In genomic region chr14:71963389-71964169, GRCm38 (mm10) we compare ENCODE assay signal across 16 mouse cellular contexts.
DNase-seq lines count a peak whose midpoint lies in the region; ATAC-seq and TF ChIP-seq lines count a peak whose summit lies in the region.
"Had no signal": no experiment of that assay in that cellular context is flagged by ENCODE, and none has a peak within 500 bp of the region (broad histone marks: within the 10 kb centered on the region; RNA-seq: fewer than 3 reads in every experiment).

No protein-coding gene starts in this region.

- H3K4me3 ChIP-seq in neural tube, embryonic 11.5 days (ENCODE audit: low read depth, low read length) = no peak overlapping the region
- H3K4me3 ChIP-seq in midbrain, embryonic 11.5 days (ENCODE audit: low read depth, low read length) = no peak overlapping the region
- no peak overlapping the region for H3K4me3 ChIP-seq in neural tube, embryonic 15.5 days (replicated peaks)
- H3K4me3 ChIP-seq in gastrocnemius, adult 2 months = no peak overlapping the region
- H3K4me3 ChIP-seq: heart, adult 2 months; liver, embryonic 15.5 days; stomach, embryonic 15.5 days had no signal

- no peak overlapping the region for H3K4me2 ChIP-seq in neural tube, embryonic 11.5 days (ENCODE audit: low read depth)
- H3K4me2 ChIP-seq in midbrain, embryonic 11.5 days = no peak overlapping the region
- no peak overlapping the region for H3K4me2 ChIP-seq in neural tube, embryonic 15.5 days
- H3K4me2 ChIP-seq: liver, embryonic 15.5 days; stomach, embryonic 15.5 days had no signal

- H3K27me3 ChIP-seq in neural tube, embryonic 11.5 days (ENCODE audit: control insufficient read depth, insufficient read depth, low read length) = no peaks in the 10 kb centered on the region
- no peaks in the 10 kb centered on the region for H3K27me3 ChIP-seq in midbrain, embryonic 11.5 days (ENCODE audit: control insufficient read depth, insufficient read depth, low read length)
- H3K27me3 ChIP-seq in neural tube, embryonic 15.5 days (replicated peaks) = 0 out of 2 replicates have a peak, but pooled peaks cover 3% of the 10 kb centered on the region
- H3K27me3 ChIP-seq: liver, embryonic 15.5 days; stomach, embryonic 15.5 days had no signal

- no peaks in the 10 kb centered on the region for H3K4me1 ChIP-seq in neural tube, embryonic 11.5 days (ENCODE audit: control insufficient read depth, insufficient read depth, low read length)
- H3K4me1 ChIP-seq in midbrain, embryonic 11.5 days (ENCODE audit: control insufficient read depth, insufficient read depth, low read length) = peaks cover 11% of the 10 kb centered on the region; the same call in 1 of the 2 replicates
- H3K4me1 ChIP-seq in neural tube, embryonic 15.5 days = peaks cover 10% of the 10 kb centered on the region
- H3K4me1 ChIP-seq: liver, embryonic 15.5 days; stomach, embryonic 15.5 days had no signal

- 3% methylated on average over 4 of the region's 4 CpGs for WGBS in neural tube, embryonic 11.5 days
- 0% methylated on average over 4 of the region's 4 CpGs for WGBS in midbrain, embryonic 11.5 days
- 4% methylated on average over 4 of the region's 4 CpGs for WGBS in neural tube, embryonic 15.5 days

- no peak overlapping the region for H3K9ac ChIP-seq in neural tube, embryonic 11.5 days (ENCODE audit: low read length)
- H3K9ac ChIP-seq in midbrain, embryonic 11.5 days (ENCODE audit: low read length) = no peak overlapping the region
- no peak overlapping the region for H3K9ac ChIP-seq in neural tube, embryonic 15.5 days (replicated peaks)
- H3K9ac ChIP-seq: liver, embryonic 15.5 days; stomach, embryonic 15.5 days had no signal

- peak; percentile 31 for DNase-seq in neural tube, embryonic 11.5 days (ENCODE audit: low spot score)
- DNase-seq in neural tube, embryonic 10.5 days (ENCODE audit: extremely low spot score, low spot score) = no peak
- DNase-seq in forelimb bud, embryonic 11.5 days (ENCODE audit: low read depth, low spot score) = peak; percentile 2
- peak; percentile 87 for DNase-seq in midbrain, embryonic 11.5 days (ENCODE audit: low spot score, missing footprints)
- DNase-seq in ovary, postnatal 10 days (ENCODE audit: low spot score) = no peak
- no peak for DNase-seq in layer of hippocampus, adult 11-12 months (ENCODE audit: low spot score)
- DNase-seq in gastrocnemius, adult 2 months = no peak
- DNase-seq: cerebellum, postnatal 36 days; heart, adult 2 months; heart, postnatal 10 days; kidney, postnatal 10 days; thymus, postnatal 36 days had no signal

- H3K27ac ChIP-seq in neural tube, embryonic 11.5 days (ENCODE audit: low read depth, low read length) = no peak overlapping the region
- no peak overlapping the region; the same call in 1 of the 2 replicates for H3K27ac ChIP-seq in midbrain, embryonic 11.5 days (ENCODE audit: low read depth, low read length)
- no peak overlapping the region for H3K27ac ChIP-seq in neural tube, embryonic 15.5 days (replicated peaks)
- H3K27ac ChIP-seq in gastrocnemius, adult 2 months = no peak overlapping the region
- H3K27ac ChIP-seq: heart, adult 2 months; liver, embryonic 15.5 days; stomach, embryonic 15.5 days had no signal

- no peaks in the 10 kb centered on the region for H3K36me3 ChIP-seq in neural tube, embryonic 11.5 days (ENCODE audit: control insufficient read depth, insufficient read depth, low read length)
- H3K36me3 ChIP-seq in midbrain, embryonic 11.5 days (ENCODE audit: control insufficient read depth, insufficient read depth, low read length) = no peaks in the 10 kb centered on the region
- no peaks in the 10 kb centered on the region for H3K36me3 ChIP-seq in neural tube, embryonic 15.5 days
- H3K36me3 ChIP-seq: liver, embryonic 15.5 days; stomach, embryonic 15.5 days had no signal

- peak; percentile 81 for ATAC-seq in neural tube, embryonic 11.5 days (ENCODE audit: insufficient read depth, low FRiP score, low TSS enrichment)
- ATAC-seq in midbrain, embryonic 11.5 days (ENCODE audit: low FRiP score) = peak; percentile 95
- 0 out of 2 replicates have a peak, but pooled peaks have one; percentile 50 for ATAC-seq in neural tube, embryonic 15.5 days (ENCODE audit: low FRiP score)
- ATAC-seq: intestine, embryonic 16.5 days had no signal

- TF ChIP-seq CTCF in gastrocnemius, adult 2 months (IDR thresholded peaks at IDR 0.05) = no peak

- H3K9me3 ChIP-seq in neural tube, embryonic 11.5 days (ENCODE audit: control insufficient read depth, low read length) = no peaks in the 10 kb centered on the region
- H3K9me3 ChIP-seq in midbrain, embryonic 11.5 days (ENCODE audit: control insufficient read depth, low read length) = no peaks in the 10 kb centered on the region
- H3K9me3 ChIP-seq in neural tube, embryonic 15.5 days (replicated peaks) = no peaks in the 10 kb centered on the region
- H3K9me3 ChIP-seq: liver, embryonic 15.5 days; stomach, embryonic 15.5 days had no signal

- intact Hi-C loops in gastrocnemius, adult 2 months (cut with DNase I) = no loop called here

Comparison
In these comparisons a context has a peak if more than half of its experiments do, and no peak if none do; other contexts are left out.
1. DNase-seq: peak in neural tube, embryonic 11.5 days (single experiment), forelimb bud, embryonic 11.5 days (single experiment) and midbrain, embryonic 11.5 days (single experiment); none in neural tube, embryonic 10.5 days (single experiment), ovary, postnatal 10 days (single experiment), layer of hippocampus, adult 11-12 months (single experiment) and gastrocnemius, adult 2 months (single experiment).
2. Peak in every context shown above with its lines, with median percentiles within 50 percentile points of each other: ATAC-seq.